Mouse (Mus musculus): ENCODE results near the gene Tex11. TPM values are rescaled to one million over a fixed set of nuclear protein-coding genes. Genes with fewer than 3 reads are reported as not detected.
"Not testable (repeated sequence)": the region's sequence is repeated elsewhere in the genome, so short reads cannot be mapped to it uniquely, and the experiment has no call there.

The Tex11 gene
- polyA plus RNA-seq (2012; rRNA removed): 0.06 and 0.10 TPM in 2 replicates

DNA sequence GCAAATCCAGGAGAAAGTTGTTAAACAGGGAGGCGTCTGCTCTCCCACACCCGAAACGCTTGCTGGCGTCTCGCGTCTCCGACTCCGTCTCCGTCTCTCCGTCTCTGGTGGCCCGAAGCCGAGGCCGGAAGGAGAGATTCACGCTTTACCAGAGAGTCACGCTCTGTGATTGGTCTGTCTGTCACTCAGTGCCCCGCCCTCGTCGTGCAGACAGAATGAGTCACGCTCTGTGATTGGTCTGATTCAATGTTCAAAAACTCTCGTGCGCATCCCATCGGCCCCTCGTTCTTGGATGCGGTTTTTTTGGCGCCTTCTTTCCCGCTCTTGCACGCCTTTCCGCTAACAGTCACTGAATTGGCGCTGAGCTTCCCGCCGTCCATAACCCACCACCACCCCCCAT, at the start of gene Tex11:
TSS of gene Tex11 (minus strand) at position 127 of the 400 bp plus-strand sequence.
- no peak for DNase-seq (ENCODE audit: extremely low spot score in 1 of 2, low spot score in 1 of 2)

DNA sequence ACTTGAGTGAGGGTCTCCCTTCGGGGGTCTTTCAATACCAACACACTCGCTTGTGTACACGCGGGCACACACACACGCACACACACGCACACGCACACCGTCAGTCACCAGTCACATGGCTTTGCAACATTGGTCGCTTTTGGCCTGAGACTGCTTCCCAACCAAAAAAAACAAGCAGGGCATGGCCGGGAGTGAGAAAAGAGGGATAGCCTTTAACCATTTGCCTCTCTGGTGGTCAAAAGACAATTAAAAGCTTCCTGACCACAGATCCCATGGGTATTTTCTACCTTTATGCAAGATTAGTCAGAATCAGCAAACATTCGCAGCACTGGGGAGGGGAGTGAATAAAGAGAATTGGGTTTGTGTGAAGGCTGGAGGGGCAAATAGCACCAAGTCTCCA, 26.5 kb upstream of the Tex11 start, which contains the start of gene Slc7a3:
TSS of gene Slc7a3 (minus strand) at position 101 of the 400 bp plus-strand sequence.
- DNase-seq (ENCODE audit: extremely low spot score in 1 of 2, low spot score in 1 of 2): no peak

- not testable (repeated sequence) for DNase-seq (ENCODE audit: extremely low spot score in 1 of 2, low spot score in 1 of 2)
Measured at GRCm38 (mm10) chrX:101085211-101085610, 25.7 kb upstream of the Tex11 start.

DNA sequence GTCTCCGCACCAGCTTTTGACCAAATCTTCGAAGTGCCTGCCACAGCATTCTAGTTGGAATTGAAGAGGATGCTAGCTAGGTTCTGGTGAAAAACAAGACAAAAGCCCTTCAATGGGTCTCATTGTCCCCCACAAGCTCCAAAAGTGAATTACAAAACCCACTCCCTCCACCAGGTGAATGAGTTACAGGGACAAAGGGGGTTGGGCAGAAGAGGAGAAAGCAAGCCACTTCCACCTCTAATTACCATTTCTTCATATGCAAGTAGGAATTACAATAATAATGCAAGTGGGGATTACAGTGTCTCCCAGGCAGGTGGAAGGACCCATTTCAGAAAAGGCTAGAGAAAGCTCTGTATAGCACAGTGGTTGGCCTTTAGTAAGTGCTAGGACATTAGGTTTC, 24.7 kb upstream of the Tex11 start:
- DNase-seq (ENCODE audit: extremely low spot score in 1 of 2, low spot score in 1 of 2): no peak

GRCm38 (mm10) chrX:101065245-101065644, 5.8 kb upstream of the Tex11 start:
- no peak for DNase-seq (ENCODE audit: extremely low spot score in 1 of 2, low spot score in 1 of 2)

DNA sequence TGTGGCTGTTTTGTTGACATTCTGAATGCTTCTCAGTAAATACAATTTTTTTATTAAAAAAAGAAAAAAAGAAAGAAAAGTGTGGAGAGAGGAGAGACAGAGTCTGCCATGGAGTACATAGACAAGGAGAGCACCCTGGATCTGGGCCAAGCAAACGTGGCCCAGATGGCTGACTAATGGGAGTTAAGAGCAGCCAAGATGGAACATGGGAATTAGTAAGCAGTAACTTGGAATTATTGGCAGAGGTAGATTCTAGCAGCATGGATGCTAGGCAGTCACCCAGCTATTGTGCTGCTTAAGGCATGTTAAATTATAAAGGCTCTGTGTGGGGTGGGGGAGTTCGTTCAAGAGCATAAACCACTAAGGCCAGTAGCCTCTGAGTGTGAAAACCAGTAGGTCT, 4.0 kb upstream of the Tex11 start:
- no peak for DNase-seq (ENCODE audit: extremely low spot score in 1 of 2, low spot score in 1 of 2)

DNA sequence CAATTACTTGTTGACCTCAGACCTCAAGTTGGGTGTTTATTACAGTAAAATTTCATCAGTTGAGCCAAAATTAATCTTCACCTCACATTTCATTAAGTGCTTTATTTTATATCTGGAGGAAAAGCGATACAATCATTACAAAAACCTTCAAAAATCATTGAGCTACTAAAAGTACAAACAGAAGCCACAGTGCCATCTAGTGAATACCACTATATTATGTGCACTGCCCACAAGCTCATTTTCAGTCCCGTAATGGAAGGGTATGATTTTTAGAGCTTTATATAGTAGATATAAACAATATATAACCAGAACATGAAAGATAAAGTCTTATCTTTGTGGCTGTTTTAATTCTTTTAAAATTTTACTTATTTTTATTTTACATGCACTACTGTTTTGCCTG, 115.8 kb downstream of the Tex11 start:
- DNase-seq (ENCODE audit: extremely low spot score in 1 of 2, low spot score in 1 of 2): peak in 1 of 2 experiments; percentile 41

DNA sequence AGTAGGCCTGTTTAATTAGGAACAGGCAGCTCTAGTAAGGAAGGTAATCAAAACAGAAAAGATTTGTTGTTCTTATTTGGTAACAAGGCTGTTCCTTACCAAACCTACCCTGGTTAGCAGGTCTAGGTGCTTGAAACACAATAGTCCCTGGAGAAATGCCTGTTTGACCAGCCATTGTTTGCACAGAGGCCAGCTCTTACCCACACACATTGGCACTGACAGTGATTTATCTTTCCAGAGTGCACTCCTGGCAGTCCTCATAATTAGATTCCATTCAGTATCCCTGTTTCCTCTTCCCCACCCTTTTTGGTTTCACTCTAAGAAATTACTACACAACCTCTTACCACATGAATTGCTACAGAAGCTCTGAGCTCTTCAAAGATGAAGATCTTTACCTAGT, 220.3 kb downstream of the Tex11 start:
- DNase-seq (ENCODE audit: extremely low spot score in 1 of 2, low spot score in 1 of 2): no peak

DNA sequence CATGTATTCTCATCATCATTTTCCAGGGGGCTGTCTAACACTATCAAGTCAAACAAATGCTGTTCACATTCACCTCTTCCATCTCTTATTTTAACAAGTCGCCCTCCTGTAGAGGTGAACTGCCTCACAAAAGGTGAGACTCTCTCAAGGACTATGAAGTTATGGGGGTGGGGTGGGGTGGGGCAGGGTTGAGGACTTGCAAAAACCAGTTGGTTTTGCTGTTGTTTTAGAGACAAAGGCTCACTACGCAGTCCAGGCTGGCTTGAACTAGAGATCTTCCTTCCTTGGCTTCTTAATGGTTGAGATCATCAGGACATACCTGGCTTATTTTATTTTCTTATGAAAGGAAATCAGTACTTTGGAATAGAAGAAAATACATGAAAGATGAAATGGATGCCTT, 226.7 kb downstream of the Tex11 start:
- no peak for DNase-seq (ENCODE audit: extremely low spot score in 1 of 2, low spot score in 1 of 2)

- DNase-seq (ENCODE audit: extremely low spot score in 1 of 2, low spot score in 1 of 2): no peak
Measured at GRCm38 (mm10) chrX:100825557-100825956, 233.9 kb downstream of the Tex11 start.

DNA sequence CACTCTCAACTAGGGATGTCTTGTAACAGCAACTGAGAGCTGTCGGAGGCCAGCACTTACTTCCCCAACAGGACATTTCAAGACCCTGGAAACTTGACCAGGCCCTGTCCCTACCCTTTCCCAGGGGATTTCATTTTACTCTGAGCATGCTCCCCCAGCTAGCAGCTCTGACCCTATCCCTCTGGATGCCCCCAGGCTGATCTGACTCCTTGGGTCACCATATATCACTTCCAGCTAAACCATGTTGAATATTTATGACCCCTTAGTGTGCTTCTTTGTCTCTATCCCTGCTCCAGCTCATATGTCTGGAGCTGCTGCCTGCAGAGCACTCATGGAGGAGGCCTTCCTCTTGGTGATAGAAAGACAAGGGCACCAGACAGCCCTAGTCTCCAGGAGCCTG, 238.3 kb downstream of the Tex11 start:
- DNase-seq (ENCODE audit: extremely low spot score in 1 of 2, low spot score in 1 of 2): no peak

DNA sequence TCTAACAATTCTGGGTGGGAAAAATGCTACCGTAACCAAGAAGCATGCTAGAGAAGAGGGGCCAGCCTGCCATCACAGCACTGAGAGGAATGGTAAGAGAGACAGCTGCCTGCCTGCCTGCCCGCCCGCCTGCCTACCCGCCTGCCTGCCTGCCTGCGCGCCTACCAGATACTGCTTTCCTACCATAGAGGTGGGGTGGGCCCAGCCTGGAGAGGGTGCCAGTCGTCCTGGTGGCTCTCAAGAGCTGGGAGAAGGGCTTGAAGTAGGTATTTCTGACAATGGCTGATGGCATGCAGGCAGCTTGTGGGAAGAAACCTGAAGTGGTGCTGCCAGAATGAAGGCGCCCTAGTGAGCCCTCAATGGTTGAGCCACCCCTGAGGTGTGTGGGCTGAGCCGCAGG, 240.8 kb downstream of the Tex11 start:
- DNase-seq (ENCODE audit: extremely low spot score in 1 of 2, low spot score in 1 of 2): no peak

DNA sequence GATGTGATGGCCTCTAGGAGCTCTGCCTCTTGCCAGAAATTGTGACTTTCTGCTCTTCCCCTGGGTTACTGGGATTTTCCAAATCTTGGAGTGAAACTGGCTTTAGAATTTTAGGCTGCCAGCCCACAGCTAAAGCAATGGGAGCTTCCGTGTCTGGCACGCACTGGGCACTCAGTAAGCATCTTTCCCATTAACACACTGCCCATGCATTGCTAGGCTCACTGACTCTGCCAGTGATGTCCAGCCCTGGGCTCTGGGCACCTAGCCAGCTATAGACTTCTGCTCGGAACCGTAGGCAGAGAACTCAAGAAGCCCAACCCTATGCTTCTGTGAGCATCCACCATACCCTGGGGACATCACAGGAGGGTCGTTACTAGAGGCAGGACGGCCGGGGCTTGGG, 243.7 kb downstream of the Tex11 start:
- no peak for DNase-seq (ENCODE audit: extremely low spot score in 1 of 2, low spot score in 1 of 2)

- no peak for DNase-seq (ENCODE audit: extremely low spot score in 1 of 2, low spot score in 1 of 2)
Measured at GRCm38 (mm10) chrX:100814139-100814538, 245.3 kb downstream of the Tex11 start.

GRCm38 (mm10) chrX:100811129-100811528, 248.3 kb downstream of the Tex11 start:
- no peak for DNase-seq (ENCODE audit: extremely low spot score in 1 of 2, low spot score in 1 of 2)

- DNase-seq (ENCODE audit: extremely low spot score in 1 of 2, low spot score in 1 of 2): no peak
Measured at GRCm38 (mm10) chrX:100802034-100802433, 257.4 kb downstream of the Tex11 start.

DNA sequence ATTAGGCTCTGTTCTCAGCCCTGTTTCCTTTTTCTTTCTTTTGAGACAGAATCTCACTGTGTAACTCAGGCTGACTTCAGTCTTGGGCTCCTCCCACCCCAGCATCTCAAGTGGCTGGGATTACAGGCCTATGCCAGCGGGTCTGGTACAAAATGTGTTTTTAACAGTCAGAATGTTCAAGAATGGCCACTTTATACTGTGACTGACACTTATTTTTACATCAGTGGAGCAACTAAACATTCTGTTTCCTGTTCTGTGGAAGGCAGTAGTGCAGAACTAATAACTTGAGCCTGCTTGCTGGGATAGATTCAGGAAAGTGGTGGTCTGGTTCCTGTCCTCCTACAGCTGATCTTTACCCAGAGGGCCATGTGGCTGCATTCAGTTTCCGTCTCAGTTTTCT, 258.8 kb downstream of the Tex11 start:
- DNase-seq (ENCODE audit: extremely low spot score in 1 of 2, low spot score in 1 of 2): no peak

DNA sequence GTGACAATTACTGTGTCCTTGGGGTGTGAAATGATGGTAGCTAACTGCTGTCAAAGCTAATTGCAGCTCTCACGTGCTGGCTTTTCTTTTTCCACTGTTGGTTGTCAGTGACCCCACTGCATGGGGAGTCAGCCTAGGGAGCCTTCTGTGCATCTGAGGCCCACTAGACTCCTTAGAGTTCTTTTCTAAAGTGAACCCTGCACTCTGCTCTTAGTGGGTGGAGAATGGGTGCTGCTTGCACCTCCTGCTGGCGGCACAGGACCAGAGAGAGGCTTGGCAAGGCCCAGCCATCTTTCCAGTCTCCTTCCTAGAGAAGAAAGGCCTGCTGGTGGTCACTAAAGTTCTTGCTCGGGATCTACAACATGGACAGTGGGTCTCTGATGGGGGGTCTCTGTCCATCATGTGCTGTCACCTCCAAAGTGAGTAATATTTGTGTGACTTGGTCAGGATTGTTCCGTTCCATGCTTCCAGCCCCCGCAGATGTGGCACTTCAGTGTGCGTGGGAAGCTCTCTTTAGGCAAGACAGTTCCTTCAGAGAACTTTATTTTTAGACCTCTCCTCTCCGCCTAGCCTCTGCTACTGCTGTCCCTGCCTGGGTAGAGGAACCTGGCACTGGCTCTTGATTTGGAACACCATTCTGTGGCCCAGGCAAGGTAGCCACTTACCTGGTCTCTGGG, 261.5 kb downstream of the Tex11 start:
- DNase-seq (ENCODE audit: extremely low spot score in 1 of 2, low spot score in 1 of 2): peak; percentile 50 to 63

DNA sequence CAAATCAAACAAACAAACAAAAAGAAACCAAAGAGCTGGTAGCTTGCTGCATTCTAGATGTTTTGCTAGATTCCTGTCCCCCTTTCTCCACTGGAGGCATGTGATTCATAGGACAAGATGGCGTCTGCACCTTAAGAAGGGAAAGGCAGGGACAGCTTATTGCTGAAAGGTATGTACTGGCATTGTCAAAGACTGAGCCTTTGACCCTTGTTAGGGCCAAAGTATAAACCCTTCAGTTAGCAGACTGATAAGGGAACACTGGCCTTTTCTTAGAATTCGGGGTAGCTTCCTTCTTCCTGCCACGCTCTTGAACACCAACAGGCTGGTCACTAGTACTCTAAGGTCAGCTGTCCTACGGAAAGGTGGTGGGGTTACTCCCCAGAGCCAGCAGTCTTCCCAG, 262.1 kb downstream of the Tex11 start:
- DNase-seq (ENCODE audit: extremely low spot score in 1 of 2, low spot score in 1 of 2): no peak

DNA sequence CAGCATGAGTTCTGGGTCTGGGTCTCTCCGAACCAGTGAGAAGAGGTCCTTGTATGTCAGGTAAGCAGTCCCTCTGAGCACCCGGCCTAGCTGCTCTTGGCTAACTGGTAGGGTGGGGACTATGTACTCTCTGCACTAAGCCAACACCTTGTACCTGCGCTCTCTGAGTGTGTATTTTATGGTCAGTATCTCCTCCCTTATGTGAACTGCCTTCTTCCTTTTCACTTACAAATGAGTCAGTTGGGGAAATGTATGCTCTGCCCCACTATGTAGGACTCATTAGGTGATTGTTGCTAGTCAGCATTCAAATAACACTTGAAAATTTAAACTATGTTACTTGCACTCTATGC, 262.8 kb downstream of the Tex11 start:
- DNase-seq (ENCODE audit: extremely low spot score in 1 of 2, low spot score in 1 of 2): no peak

DNA sequence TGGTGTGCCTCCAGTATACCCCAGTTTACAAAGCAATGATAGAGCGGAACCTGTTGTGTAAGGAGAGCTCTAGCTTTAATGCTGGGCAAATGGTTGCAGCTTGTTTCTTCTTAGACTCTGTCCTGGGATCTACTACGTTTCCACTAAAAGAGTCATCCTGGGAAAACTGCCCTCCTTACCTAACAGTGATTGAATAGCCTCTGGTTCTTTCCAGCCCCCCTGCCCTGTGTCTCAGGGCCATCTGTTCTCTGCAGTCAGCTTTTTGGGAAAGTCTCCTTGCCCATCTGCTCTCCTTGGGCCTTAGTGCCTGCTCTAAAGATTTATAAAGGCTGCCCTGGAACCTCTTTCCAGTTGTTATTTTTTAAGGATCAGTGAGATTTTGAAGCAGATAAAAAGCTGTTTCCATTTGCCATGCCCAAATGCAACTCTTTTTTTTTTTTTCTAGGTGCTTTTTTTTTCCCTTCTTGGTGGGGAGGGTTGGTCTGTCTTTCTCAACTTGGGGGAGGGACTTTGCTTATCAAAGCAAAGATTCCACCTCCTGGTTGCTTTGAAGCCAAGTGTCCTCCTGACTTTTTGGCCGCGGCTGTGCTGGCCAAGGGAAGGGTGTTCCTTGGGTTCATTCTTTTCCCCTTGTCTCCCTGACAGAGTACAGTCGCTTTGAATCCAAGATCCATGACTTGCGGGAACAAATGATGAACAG, 263.3 kb downstream of the Tex11 start:
- no peak for DNase-seq (ENCODE audit: extremely low spot score in 1 of 2, low spot score in 1 of 2)

DNA sequence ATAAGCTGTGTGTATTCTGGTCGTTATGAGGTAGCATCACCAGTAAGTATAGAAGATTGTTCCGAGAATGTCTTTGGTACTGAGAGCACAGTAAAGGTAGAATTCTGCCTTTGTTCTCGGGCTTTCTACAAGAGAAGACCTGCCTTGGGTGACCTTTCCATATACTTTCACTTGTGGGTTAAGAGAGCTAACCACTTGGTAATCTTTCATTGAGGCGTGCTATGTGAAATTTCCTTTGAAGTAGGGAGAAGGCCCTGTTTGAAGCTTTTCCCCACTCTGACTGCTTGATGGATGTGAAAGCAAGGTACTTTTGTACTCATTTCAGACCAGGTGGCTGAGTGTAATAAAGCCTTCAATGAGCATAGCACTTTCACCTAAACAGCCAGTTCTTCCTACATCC, 270.1 kb downstream of the Tex11 start:
- DNase-seq (ENCODE audit: extremely low spot score in 1 of 2, low spot score in 1 of 2): no peak
